Mouse (Mus musculus) heart, postnatal 0 days (tissue): Measurements from ENCODE around the gene Parm1.

Source experiments
- CTCF ChIP-seq: IDR thresholded peaks from 2 replicates; pipeline ENCODE4 v1.5.1; 2016; ENCODE audit warnings: antibody characterized with exemption, control low read depth, low read depth
- EP300 ChIP-seq: IDR thresholded peaks from 2 replicates; pipeline ENCODE4 v1.6.1; 2016; ENCODE audit warnings: antibody characterized with exemption, low read depth

DNA sequence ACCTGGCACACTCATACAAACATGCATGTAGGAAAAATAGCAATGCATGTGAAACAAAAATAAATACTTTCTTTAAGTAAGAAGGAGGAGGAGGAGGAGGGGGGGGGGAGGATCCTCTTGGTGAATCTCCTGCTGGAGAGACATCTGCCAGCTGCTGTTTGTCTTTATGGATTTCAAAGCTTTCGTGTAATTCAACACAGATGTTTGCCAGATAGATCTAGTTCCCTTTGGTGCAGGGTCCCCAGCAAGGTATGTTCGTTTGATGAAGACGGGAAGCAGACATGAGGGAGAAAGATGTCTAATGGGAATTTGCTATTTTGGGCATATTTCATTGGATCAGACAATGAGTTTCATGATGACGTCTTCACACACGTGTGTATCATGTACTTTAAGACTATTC is 23.0 kb upstream of the Parm1 start:
- no peak for TF ChIP-seq CTCF
- no peak for TF ChIP-seq EP300
